ENCODE assay signal across 28 mouse cellular contexts in genomic region chr9:71164353-71164752, GRCm38 (mm10). TPM values are rescaled to one million over a fixed set of nuclear protein-coding genes. Genes with fewer than 3 reads are reported as not detected.
DNase-seq lines count a peak whose midpoint lies in the region; ATAC-seq and TF ChIP-seq lines count a peak whose summit lies in the region.
"Had no signal": no experiment of that assay in that cellular context is flagged by ENCODE, and none has a peak within 500 bp of the region (broad histone marks: within the 10 kb centered on the region; RNA-seq: fewer than 3 reads in every experiment).

No protein-coding gene starts in this region.

- H3K79me2 ChIP-seq in MEL (ENCODE audit: control insufficient read depth, insufficient read depth, low read length, poor library complexity) = peaks cover 22% of the 10 kb centered on the region

- no peak overlapping the region for H3K4me2 ChIP-seq in intestine, embryonic 16.5 days (ENCODE audit: low read depth, low read length)
- H3K4me2 ChIP-seq in liver, embryonic 13.5 days = peak overlapping the region; percentile 60
- H3K4me2 ChIP-seq: forebrain, embryonic 15.5 days; heart, embryonic 13.5 days; hindbrain, embryonic 15.5 days; limb, embryonic 15.5 days had no signal

- no peaks in the 10 kb centered on the region for H3K9me3 ChIP-seq in erythroblast, embryonic 14.5 days (ENCODE audit: control insufficient read depth, low read length)
- no peaks in the 10 kb centered on the region for H3K9me3 ChIP-seq in MEL (replicated peaks; ENCODE audit: insufficient read depth, low read length)
- H3K9me3 ChIP-seq in intestine, embryonic 16.5 days (ENCODE audit: control insufficient read depth, low read length) = no peaks in the 10 kb centered on the region
- no peaks in the 10 kb centered on the region for H3K9me3 ChIP-seq in liver, embryonic 13.5 days (replicated peaks)
- H3K9me3 ChIP-seq: forebrain, embryonic 10.5 days; forebrain, embryonic 15.5 days; G1E; heart, embryonic 13.5 days; hindbrain, embryonic 10.5 days; hindbrain, embryonic 15.5 days; limb, embryonic 10.5 days; limb, embryonic 15.5 days had no signal

- peak overlapping the region; percentile 44 for H3K4me3 ChIP-seq in erythroblast, embryonic 14.5 days (replicated peaks)
- no peak overlapping the region for H3K4me3 ChIP-seq in MEL (ENCODE audit: control insufficient read depth in 1 of 2, insufficient read depth in 1 of 2, low read depth in 2 of 2, low read length in 2 of 2)
- H3K4me3 ChIP-seq in intestine, embryonic 16.5 days (ENCODE audit: low read length) = no peak overlapping the region
- H3K4me3 ChIP-seq in liver, embryonic 13.5 days (replicated peaks) = peak overlapping the region; percentile 28; the same call in 1 of the 2 replicates
- H3K4me3 ChIP-seq: forebrain, embryonic 10.5 days; forebrain, embryonic 15.5 days; heart, adult 2 months; heart, embryonic 13.5 days; hindbrain, embryonic 10.5 days; hindbrain, embryonic 15.5 days; limb, embryonic 10.5 days; limb, embryonic 15.5 days had no signal

- H3K9ac ChIP-seq in MEL (ENCODE audit: control insufficient read depth, low read depth, low read length, poor library complexity, severe bottlenecking) = peak overlapping the region; percentile 9; the same call in 1 of the 2 replicates
- no peak overlapping the region for H3K9ac ChIP-seq in intestine, embryonic 16.5 days (ENCODE audit: low read depth, low read length)
- peak overlapping the region; percentile 73 for H3K9ac ChIP-seq in liver, embryonic 13.5 days
- H3K9ac ChIP-seq: forebrain, embryonic 15.5 days; heart, embryonic 13.5 days; hindbrain, embryonic 15.5 days; limb, embryonic 15.5 days had no signal

- peak overlapping the region; percentile 95 for H3K27ac ChIP-seq in MEL (ENCODE audit: control insufficient read depth, low read depth, low read length)
- H3K27ac ChIP-seq in intestine, embryonic 16.5 days (ENCODE audit: low read length) = no peak overlapping the region
- peak overlapping the region; percentile 99 for H3K27ac ChIP-seq in liver, embryonic 13.5 days
- H3K27ac ChIP-seq: forebrain, embryonic 10.5 days; forebrain, embryonic 15.5 days; heart, adult 2 months; heart, embryonic 13.5 days; hindbrain, embryonic 10.5 days; hindbrain, embryonic 15.5 days; limb, embryonic 10.5 days; limb, embryonic 15.5 days had no signal

- H3K4me1 ChIP-seq in erythroblast, embryonic 14.5 days (ENCODE audit: control insufficient read depth) = peaks cover 98% of the 10 kb centered on the region
- H3K4me1 ChIP-seq in MEL (ENCODE audit: control insufficient read depth in 1 of 2, insufficient read depth in 2 of 2, low read length in 2 of 2) = peaks cover 27 to 49% of the 10 kb centered on the region in 2 experiments
- H3K4me1 ChIP-seq in intestine, embryonic 16.5 days (ENCODE audit: control insufficient read depth, insufficient read depth, low read length) = peaks cover 18% of the 10 kb centered on the region
- H3K4me1 ChIP-seq in liver, embryonic 13.5 days (replicated peaks) = peaks cover 98% of the 10 kb centered on the region

- TF ChIP-seq RAD21 in MEL (IDR thresholded peaks at IDR 0.05; ENCODE audit: low read depth, low read length) = no peak

- no peaks in the 10 kb centered on the region for H3K27me3 ChIP-seq in erythroblast, embryonic 14.5 days (ENCODE audit: control insufficient read depth)
- no peaks in the 10 kb centered on the region for H3K27me3 ChIP-seq in MEL (ENCODE audit: control insufficient read depth in 1 of 2, insufficient read depth in 2 of 2, low read length in 2 of 2)
- no peaks in the 10 kb centered on the region for H3K27me3 ChIP-seq in intestine, embryonic 16.5 days (replicated peaks; ENCODE audit: control insufficient read depth, insufficient read depth, low read length)
- H3K27me3 ChIP-seq in liver, embryonic 13.5 days = no peaks in the 10 kb centered on the region
- H3K27me3 ChIP-seq: forebrain, embryonic 15.5 days; hindbrain, embryonic 15.5 days; limb, embryonic 15.5 days had no signal

- DNase-seq in MEL (ENCODE audit: low read depth, low spot score) = no peak
- no peak for DNase-seq in liver, embryonic 13.5 days
- no peak for DNase-seq in lung, postnatal 4 days
- no peak for DNase-seq in c-Kit-positive CD71-positive TER-119-positive erythroid progenitor cells, embryonic 14.5 days (ENCODE audit: low spot score)
- no peak for DNase-seq in thymus, postnatal 4 days
- DNase-seq: adrenal gland, postnatal 14 days; cerebellum, adult 18-20 months; cerebellum, postnatal 10 days; gastrocnemius, postnatal 36 days; heart, adult 2 months; heart, postnatal 10 days; kidney, adult 9 months; kidney, postnatal 36 days; layer of hippocampus, postnatal 36 days; midbrain, embryonic 14.5 days had no signal

- no peak for TF ChIP-seq CTCF in MEL (IDR thresholded peaks at IDR 0.05 in 2 of 3, conservative IDR thresholded peaks at IDR 0.05 in 1 of 3; ENCODE audit: control insufficient read depth in 1 of 3, insufficient read depth in 1 of 3, low read depth in 2 of 3, low read length in 3 of 3, poor library complexity in 1 of 3, severe bottlenecking in 1 of 3)

- WGBS in intestine, embryonic 16.5 days = 76% methylated on average over 3 of the region's 3 CpGs
- WGBS in liver, embryonic 13.5 days (ENCODE audit: insufficient replicate concordance) = 63% methylated on average over 3 of the region's 3 CpGs

- no peak for TF ChIP-seq POLR2A in MEL (IDR thresholded peaks at IDR 0.05; ENCODE audit: control insufficient read depth in 1 of 2, insufficient read depth in 1 of 2, low read depth in 1 of 2, low read length in 2 of 2, poor library complexity in 1 of 2)

- TF ChIP-seq EP300 in MEL (IDR thresholded peaks at IDR 0.05; ENCODE audit: low read depth in 1 of 2, low read length in 2 of 2) = no peak

- H3K36me3 ChIP-seq in erythroblast, embryonic 14.5 days (ENCODE audit: control insufficient read depth) = peaks cover 31% of the 10 kb centered on the region
- H3K36me3 ChIP-seq in MEL (ENCODE audit: control insufficient read depth in 1 of 2, insufficient read depth in 2 of 2, low read length in 2 of 2) = peaks cover 0 to 49% of the 10 kb centered on the region in 2 experiments; a peak in 2 of 4 replicates
- no peaks in the 10 kb centered on the region for H3K36me3 ChIP-seq in intestine, embryonic 16.5 days (ENCODE audit: control insufficient read depth, insufficient read depth, low read length)
- no peaks in the 10 kb centered on the region for H3K36me3 ChIP-seq in liver, embryonic 13.5 days
- H3K36me3 ChIP-seq: forebrain, embryonic 10.5 days; forebrain, embryonic 15.5 days; G1E; heart, embryonic 13.5 days; hindbrain, embryonic 10.5 days; hindbrain, embryonic 15.5 days; limb, embryonic 10.5 days; limb, embryonic 15.5 days had no signal

- ATAC-seq in erythroblast, adult 5-6 weeks (replicated peaks; ENCODE audit: low FRiP score, poor library complexity, severe bottlenecking) = no peak
- 0 out of 2 replicates have a peak, but pooled peaks have one; percentile 13 for ATAC-seq in intestine, embryonic 16.5 days
- peak; percentile 6; the same call in 1 of the 2 replicates for ATAC-seq in liver, embryonic 13.5 days (ENCODE audit: low read depth)
- ATAC-seq: forebrain, embryonic 15.5 days; inflammation-experienced regulatory T-cells, adult 6 months had no signal

TF ChIP-seq in MEL, 35 proteins besides CTCF, POLR2A, EP300 and RAD21:
- TF ChIP-seq POLR2AphosphoS2 (IDR thresholded peaks at IDR 0.05; ENCODE audit: low read length) (no peak), ZMIZ1 (IDR thresholded peaks at IDR 0.05; ENCODE audit: low read depth, low read length) (no peak), MEF2A (IDR thresholded peaks at IDR 0.05; ENCODE audit: extremely low read depth, insufficient replicate concordance, low read depth, low read length, poor library complexity, severe bottlenecking) (no peak), NRF1 (IDR thresholded peaks at IDR 0.05; ENCODE audit: insufficient read depth, low read depth, low read length, poor library complexity, severe bottlenecking) (no peak)

RNA-seq across cellular contexts. Expression of gene Aqp9, which starts 4.1 kb away (rescaled TPM):
- polyA plus RNA-seq in erythroblast, embryonic 14.5 days (2012) = 0.26 and 0.27 TPM in 2 replicates
- total RNA-seq in erythroblast, adult 5-6 weeks (2015; ENCODE audit: low replicate concordance) = 128 and 166 TPM in 2 replicates
- 163 and 167 TPM in 2 replicates for total RNA-seq in erythroblast, adult 5-6 weeks (2017; ENCODE audit: low replicate concordance)
- 64.8 and 74.3 TPM in 2 replicates for total RNA-seq in MEL (2012; rRNA removed)
- 10 to 100 TPM in 1 of 2 experiments, not detected in 1; 76.1 TPM for polyA plus RNA-seq in MEL (2012; ENCODE audit: insufficient read depth in 1 of 2, insufficient read length in 2 of 2, low read depth in 1 of 2, low replicate concordance in 2 of 2, missing spikeins in 1 of 2)
- 1.1 TPM in 2 replicates for polyA plus RNA-seq in intestine, embryonic 16.5 days (2015; fragmentation: Nextera tagmentation; extraction: Ambion mirVana)
- polyA plus RNA-seq in liver, embryonic 13.5 days (2015; fragmentation: Nextera tagmentation; extraction: Ambion mirVana) = 8.3 and 9.3 TPM in 2 replicates
- polyA plus RNA-seq: forebrain, embryonic 10.5 days; inflammation-experienced regulatory T-cells, adult 6 months had no signal

RNA-seq across cellular contexts. Expression of gene Aldh1a2, which starts 51.2 kb away (rescaled TPM):
- polyA plus RNA-seq in erythroblast, embryonic 14.5 days (2012) = not detected in 2 replicates
- not detected in 2 replicates for total RNA-seq in erythroblast, adult 5-6 weeks (2015; ENCODE audit: low replicate concordance)
- not detected in 2 replicates for total RNA-seq in erythroblast, adult 5-6 weeks (2017; ENCODE audit: low replicate concordance)
- total RNA-seq in MEL (2012; rRNA removed) = not detected in 2 replicates
- polyA plus RNA-seq in MEL (2012; ENCODE audit: insufficient read depth in 1 of 2, insufficient read length in 2 of 2, low read depth in 1 of 2, low replicate concordance in 2 of 2, missing spikeins in 1 of 2) = not detected
- 61.4 and 68.9 TPM in 2 replicates for polyA plus RNA-seq in intestine, embryonic 16.5 days (2015; fragmentation: Nextera tagmentation; extraction: Ambion mirVana)
- 2.0 and 2.8 TPM in 2 replicates for polyA plus RNA-seq in liver, embryonic 13.5 days (2015; fragmentation: Nextera tagmentation; extraction: Ambion mirVana)
- total RNA-seq: common myeloid progenitor, adult 5-6 weeks; G1E had no signal
- polyA plus RNA-seq: G1E had no signal

Comparison
In these comparisons a context has a peak if more than half of its experiments do, and no peak if none do; other contexts are left out.
1. H3K4me3 ChIP-seq: peak in erythroblast, embryonic 14.5 days (single experiment) and liver, embryonic 13.5 days (single experiment); none in MEL (0 of 2) and intestine, embryonic 16.5 days (single experiment).
2. RNA of gene Aldh1a2, which starts 51.2 kb away (polyA plus RNA-seq): 61.4 to 68.9 TPM in intestine, embryonic 16.5 days; 2.0 to 2.8 TPM in liver, embryonic 13.5 days, not detected in MEL and not detected in erythroblast, embryonic 14.5 days; every median in the first group is over 10 times any median in the second.